Mouse (Mus musculus): ENCODE measurements around the gene Hoxc12.

The Hoxc12 gene

GRCm38 (mm10) chr15:102934897-102935296, 1.7 kb upstream of the Hoxc12 start:
- DNase-seq (ENCODE audit: extremely low read depth, insufficient read length, low spot score): peak; percentile 77

GRCm38 (mm10) chr15:102937036-102937666, 594 bp downstream of the Hoxc12 start:
- no peak for DNase-seq (ENCODE audit: extremely low read depth, insufficient read length, low spot score)

GRCm38 (mm10) chr15:102939256-102940155, 2.9 kb downstream of the Hoxc12 start:
- no peak for DNase-seq (ENCODE audit: extremely low read depth, insufficient read length, low spot score)

- no peak for DNase-seq (ENCODE audit: extremely low read depth, insufficient read length, low spot score)
Observed at GRCm38 (mm10) chr15:102942739-102943467, 6.3 kb downstream of the Hoxc12 start.

- DNase-seq (ENCODE audit: extremely low read depth, insufficient read length, low spot score): no peak
Observed at GRCm38 (mm10) chr15:102943468-102943813, 6.9 kb downstream of the Hoxc12 start.

GRCm38 (mm10) chr15:102945185-102946077, 8.9 kb downstream of the Hoxc12 start:
- DNase-seq (ENCODE audit: extremely low read depth, insufficient read length, low spot score): no peak

- DNase-seq (ENCODE audit: extremely low read depth, insufficient read length, low spot score): no peak
Observed at GRCm38 (mm10) chr15:102947276-102947675, 10.7 kb downstream of the Hoxc12 start.

- no peak for DNase-seq (ENCODE audit: extremely low read depth, insufficient read length, low spot score)
Observed at GRCm38 (mm10) chr15:102948842-102949241, 12.3 kb downstream of the Hoxc12 start.

GRCm38 (mm10) chr15:102949696-102950095, 13.1 kb downstream of the Hoxc12 start:
- no peak for DNase-seq (ENCODE audit: extremely low read depth, insufficient read length, low spot score)

- DNase-seq (ENCODE audit: extremely low read depth, insufficient read length, low spot score): no peak
Observed at GRCm38 (mm10) chr15:102950877-102951276, 14.3 kb downstream of the Hoxc12 start.

- peak; percentile 52 for DNase-seq (ENCODE audit: extremely low read depth, insufficient read length, low spot score)
Observed at GRCm38 (mm10) chr15:102953561-102953960, 17.0 kb downstream of the Hoxc12 start.

- peak; percentile 81 for DNase-seq (ENCODE audit: extremely low read depth, insufficient read length, low spot score)
Observed at GRCm38 (mm10) chr15:102954192-102955006, 17.8 kb downstream of the Hoxc12 start, which contains the start of gene Hoxc11. Gene Hoxc11, plus strand, starts transcription at chr15:102954427.

- DNase-seq (ENCODE audit: extremely low read depth, insufficient read length, low spot score): peak; percentile 81
Observed at GRCm38 (mm10) chr15:102955007-102955382, 18.4 kb downstream of the Hoxc12 start.

GRCm38 (mm10) chr15:102955833-102956640, 19.5 kb downstream of the Hoxc12 start:
- DNase-seq (ENCODE audit: extremely low read depth, insufficient read length, low spot score): peak; percentile 80

GRCm38 (mm10) chr15:102956906-102957305, 20.3 kb downstream of the Hoxc12 start:
- no peak for DNase-seq (ENCODE audit: extremely low read depth, insufficient read length, low spot score)

GRCm38 (mm10) chr15:102959663-102960191, 23.2 kb downstream of the Hoxc12 start:
- DNase-seq (ENCODE audit: extremely low read depth, insufficient read length, low spot score): no peak

- DNase-seq (ENCODE audit: extremely low read depth, insufficient read length, low spot score): peak; percentile 51
Observed at GRCm38 (mm10) chr15:102961728-102962127, 25.2 kb downstream of the Hoxc12 start.

GRCm38 (mm10) chr15:102962492-102962891, 25.9 kb downstream of the Hoxc12 start:
- peak; percentile 51 for DNase-seq (ENCODE audit: extremely low read depth, insufficient read length, low spot score)
